Mouse (Mus musculus) embryonic fibroblast, embryonic 13.5 days (primary cell): ENCODE measurements around the gene Rin2.

Source experiments
- CTCF ChIP-seq: IDR thresholded peaks from 2 replicates; pipeline ENCODE4 v1.5.1; 2011; ENCODE audit warnings: mild to moderate bottlenecking, control low read depth, low read length, moderate library complexity, borderline replicate concordance; ENCODE audit not compliant: insufficient read depth
- POLR2A ChIP-seq: IDR thresholded peaks from 2 replicates; pipeline ENCODE4 v1.6.1; 2011; ENCODE audit warnings: low read depth, mild to moderate bottlenecking, control low read depth, low read length, moderate library complexity

DNA sequence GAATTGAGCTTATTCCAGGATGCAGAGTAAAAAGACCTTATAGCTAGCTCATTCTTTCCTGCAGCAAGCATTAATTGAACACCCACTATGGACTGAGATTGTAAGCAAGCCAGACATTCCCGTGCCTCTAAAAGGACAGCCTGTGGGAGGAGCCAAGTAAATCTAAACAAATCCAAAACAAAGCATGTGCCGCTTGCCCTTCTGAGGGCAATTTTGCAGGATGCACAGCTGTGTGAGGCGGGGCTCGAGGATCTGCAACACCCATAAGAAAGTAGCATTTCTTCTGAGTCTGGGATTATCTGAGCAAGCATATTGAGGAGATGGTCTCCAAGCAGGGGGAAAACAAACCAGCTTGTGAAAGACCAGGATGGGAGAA is 43.2 kb upstream of the Rin2 start:
- TF ChIP-seq POLR2A (no peak), CTCF (no peak)
